7 mouse cellular contexts compared by ENCODE assay signal in genomic region chr3:11212921-11213648, GRCm38 (mm10).
A peak's percentile ranks its signal among the peaks of the same experiment; 100 is the strongest.
DNase-seq lines count a peak whose midpoint lies in the region; ATAC-seq and TF ChIP-seq lines count a peak whose summit lies in the region.
"Not testable (repeated sequence)": the region's sequence is repeated elsewhere in the genome, so short reads cannot be mapped to it uniquely, and the experiment has no call there.

No protein-coding gene starts in this region.

- not testable (repeated sequence) for TF ChIP-seq EP300 in lung, postnatal 0 days (IDR thresholded peaks at IDR 0.05)

- not testable (repeated sequence) for H3K36me3 ChIP-seq in ES-E14 (ENCODE audit: control insufficient read depth, insufficient read depth, low read length, poor library complexity, severe bottlenecking); forebrain, embryonic 15.5 days; hindbrain, embryonic 10.5 days; lung, postnatal 0 days (ENCODE audit: insufficient read depth, low read length); myocyte (ENCODE audit: control insufficient read depth, insufficient read depth)

- H3K4me2 ChIP-seq in forebrain, embryonic 15.5 days (replicated peaks): peak overlapping the region; percentile 24; the same call in 1 of the 2 replicates
- H3K4me2 ChIP-seq in lung, postnatal 0 days (replicated peaks; ENCODE audit: low read depth, low read length): peak overlapping the region; percentile 19; the same call in 1 of the 2 replicates
- peak overlapping the region; percentile 58 for H3K4me2 ChIP-seq in myocyte (ENCODE audit: low read depth)

- peak overlapping the region; percentile 47 to 60 for H3K4me3 ChIP-seq in ES-E14 (ENCODE audit: insufficient read depth in 1 of 2, low read depth in 1 of 2, low read length in 2 of 2, poor library complexity in 1 of 2, severe bottlenecking in 1 of 2)
- not testable (repeated sequence) for H3K4me3 ChIP-seq in forebrain, embryonic 15.5 days; lung, postnatal 0 days (ENCODE audit: low read depth, low read length); myocyte
- H3K4me3 ChIP-seq in hindbrain, embryonic 10.5 days: peak overlapping the region; percentile 9; the same call in 1 of the 2 replicates

- not testable (repeated sequence) for H3ac ChIP-seq in myocyte (ENCODE audit: control insufficient read depth, insufficient read length)

- peak overlapping the region; percentile 99 for H3K27ac ChIP-seq in ES-E14 (ENCODE audit: insufficient read depth, low read depth, low read length, poor library complexity, severe bottlenecking)
- not testable (repeated sequence) for H3K27ac ChIP-seq in forebrain, embryonic 15.5 days (replicated peaks); lung, postnatal 0 days (ENCODE audit: low read length)
- H3K27ac ChIP-seq in hindbrain, embryonic 10.5 days: peak overlapping the region; percentile 53; the same call in 1 of the 2 replicates

- not testable (repeated sequence) for ATAC-seq in forebrain, embryonic 15.5 days (replicated peaks); lung, postnatal 0 days

- H3K4me1 ChIP-seq in ES-E14 (ENCODE audit: control insufficient read depth in 2 of 2, insufficient read depth in 2 of 2, low read length in 2 of 2, poor library complexity in 1 of 2): peaks cover 0 to 22% of the 10 kb centered on the region in 2 experiments; a peak in 3 of 4 replicates
- H3K4me1 ChIP-seq in forebrain, embryonic 15.5 days; lung, postnatal 0 days (ENCODE audit: insufficient read depth, low read depth, low read length): not testable (repeated sequence)
- peaks cover 10% of the 10 kb centered on the region for H3K4me1 ChIP-seq in hindbrain, embryonic 10.5 days (replicated peaks)

- H3K9ac ChIP-seq in ES-E14 (ENCODE audit: insufficient read depth, low read depth, low read length, poor library complexity, severe bottlenecking): peak overlapping the region; percentile 84
- H3K9ac ChIP-seq in forebrain, embryonic 15.5 days (replicated peaks); lung, postnatal 0 days (replicated peaks; ENCODE audit: low read depth): not testable (repeated sequence)

- TF ChIP-seq CTCF in lung, postnatal 0 days (IDR thresholded peaks at IDR 0.05): peak; percentile 11; the same call in 1 of the 2 replicates

- DNase-seq in ES-E14 (ENCODE audit: low read depth, low spot score): peak; percentile 9
- peak; percentile 39 for DNase-seq in embryo, embryonic 9.5 days (ENCODE audit: extremely low spot score)
- peak; percentile 42 for DNase-seq in hindbrain, embryonic 10.5 days (ENCODE audit: low spot score)
- DNase-seq in kidney, adult 9 months: peak; percentile 4
- DNase-seq in lung, postnatal 0 days (ENCODE audit: low spot score): peak; percentile 7

- not testable (repeated sequence) for H3K9me3 ChIP-seq in ES-E14 (ENCODE audit: control insufficient read depth, insufficient read depth, low read depth, low read length); forebrain, embryonic 15.5 days; hindbrain, embryonic 10.5 days; lung, postnatal 0 days (ENCODE audit: low read length)

- not testable (repeated sequence) for TF ChIP-seq POLR2A in myocyte (IDR thresholded peaks at IDR 0.05; ENCODE audit: insufficient read length, low read depth)

- not testable (repeated sequence) for H3K79me2 ChIP-seq in myocyte (ENCODE audit: control insufficient read depth, insufficient read depth)

- WGBS in forebrain, embryonic 15.5 days: 24% methylated on average over 9 of the region's 9 CpGs
- 45% methylated on average over 9 of the region's 9 CpGs for WGBS in hindbrain, embryonic 10.5 days
- 27% methylated on average over 9 of the region's 9 CpGs for WGBS in lung, postnatal 0 days

- in situ Hi-C loops in ES-E14 (cut with MboI; ENCODE audit: low sequenced_read_pairs in 2 of 2, unreplicated experiment in 2 of 2): not testable (repeated sequence)

- H3K27me3 ChIP-seq in forebrain, embryonic 15.5 days; hindbrain, embryonic 10.5 days (ENCODE audit: insufficient read depth, poor library complexity, severe bottlenecking); lung, postnatal 0 days (replicated peaks; ENCODE audit: insufficient read depth, low read length); myocyte (ENCODE audit: control insufficient read depth, insufficient read depth, insufficient read length): not testable (repeated sequence)

TF ChIP-seq in ES-E14, 5 proteins besides CTCF, POLR2A, EP300 and RAD21:
- 0 out of 2 replicates have a peak, but pooled peaks have one; percentile 4 for TF ChIP-seq MAFK (IDR thresholded peaks at IDR 0.05; ENCODE audit: insufficient read depth, low read depth, low read length)
